Mouse (Mus musculus): ENCODE results near the gene Psd4. TPM values are rescaled to one million over a fixed set of nuclear protein-coding genes. Genes with fewer than 3 reads are reported as not detected.

The Psd4 gene
- total and polyA plus RNA-seq, 3 experiments, result 54.8 to 66.8 (median 55.0) TPM

GRCm38 (mm10) chr2:24429806-24430205, 62.4 kb downstream of the Psd4 start:
- in situ Hi-C loops (cut with MboI; ENCODE audit: low pct_ligation_motif_present, low pct_unique_long_range_greater_than_20kb, low sequenced_read_pairs), result no loop called here
- dilution Hi-C loops (cut with MboI; ENCODE audit: extremely low pct_ligation_motif_present, extremely low pct_unique_long_range_greater_than_20kb, low sequenced_read_pairs), result no loop called here
- no peaks in the 10 kb centered on the region for H3K79me2 ChIP-seq (replicated peaks; ENCODE audit: control insufficient read depth, extremely low read depth, insufficient read depth, poor library complexity, severe bottlenecking)

GRCm38 (mm10) chr2:24434670-24435069, 67.3 kb downstream of the Psd4 start:
- H3K9ac ChIP-seq (ENCODE audit: insufficient read depth, low read depth), result no peak overlapping the region
- no peaks in the 10 kb centered on the region for H3K36me3 ChIP-seq (replicated peaks in 1 of 2; ENCODE audit: control insufficient read depth in 1 of 2, insufficient read depth in 1 of 2, low read length in 1 of 2)
- H3K9me3 ChIP-seq (replicated peaks; ENCODE audit: low read length), result no peaks in the 10 kb centered on the region
- no peaks in the 10 kb centered on the region for H3K4me1 ChIP-seq (ENCODE audit: control insufficient read depth in 1 of 2, insufficient read depth in 2 of 2)
- H3K27me3 ChIP-seq (replicated peaks), result no peaks in the 10 kb centered on the region
- TF ChIP-seq EP300 (IDR thresholded peaks at IDR 0.05; ENCODE audit: low read length) (no peak), MEF2A (IDR thresholded peaks at IDR 0.05; ENCODE audit: borderline replicate concordance, low read depth, low read length) (no peak), HCFC1 (IDR thresholded peaks at IDR 0.05; ENCODE audit: low read depth, low read length) (no peak), NELFE (IDR thresholded peaks at IDR 0.05; ENCODE audit: low read depth, low read length) (no peak), PAX5 (IDR thresholded peaks at IDR 0.05; ENCODE audit: low read length) (no peak), SMC3 (IDR thresholded peaks at IDR 0.05; ENCODE audit: low read depth, low read length) (no peak), RCOR1 (conservative IDR thresholded peaks at IDR 0.05; ENCODE audit: low read depth, low read length) (no peak), RAD21 (IDR thresholded peaks at IDR 0.05; ENCODE audit: low read depth, low read length) (no peak), MAZ (IDR thresholded peaks at IDR 0.05; ENCODE audit: low read depth, low read length) (no peak), ZNF384 (IDR thresholded peaks at IDR 0.05; ENCODE audit: low read depth, low read length) (no peak), USF1 (IDR thresholded peaks at IDR 0.05; ENCODE audit: low read depth, low read length) (no peak), ZKSCAN1 (IDR thresholded peaks at IDR 0.05; ENCODE audit: borderline replicate concordance, low read depth, low read length) (no peak), USF2 (conservative IDR thresholded peaks at IDR 0.05; ENCODE audit: low read depth, low read length) (no peak)
- no peak overlapping the region for H3K4me2 ChIP-seq (ENCODE audit: insufficient read depth, low read depth, poor library complexity, severe bottlenecking)
- in situ Hi-C loops (cut with MboI; ENCODE audit: low pct_ligation_motif_present, low pct_unique_long_range_greater_than_20kb, low sequenced_read_pairs), result no loop called here
- H3K79me2 ChIP-seq (replicated peaks; ENCODE audit: control insufficient read depth, extremely low read depth, insufficient read depth, poor library complexity, severe bottlenecking), result no peaks in the 10 kb centered on the region
- no peak overlapping the region for H3K4me3 ChIP-seq (replicated peaks in 1 of 3; ENCODE audit: low read depth in 2 of 3, low read length in 2 of 3, poor library complexity in 1 of 3)
- dilution Hi-C loops (cut with MboI; ENCODE audit: extremely low pct_ligation_motif_present, extremely low pct_unique_long_range_greater_than_20kb, low sequenced_read_pairs), result no loop called here
- H3K27ac ChIP-seq (ENCODE audit: insufficient read depth, low read depth), result no peak overlapping the region
- DNase-seq (ENCODE audit: extremely low read depth), result no peak

More at GRCm38 (mm10) chr2:24429806-24430205, 62.4 kb downstream of the Psd4 start:
- Histone ChIP-seq H3K9me3 (replicated peaks; ENCODE audit: low read length) (no peaks in the 10 kb centered on the region), H3K27me3 (replicated peaks) (no peaks in the 10 kb centered on the region), H3K4me3 (replicated peaks in 1 of 3; ENCODE audit: low read depth in 2 of 3, low read length in 2 of 3, poor library complexity in 1 of 3) (no peak overlapping the region), H3K36me3 (replicated peaks in 1 of 2; ENCODE audit: control insufficient read depth in 1 of 2, insufficient read depth in 1 of 2, low read length in 1 of 2) (no peaks in the 10 kb centered on the region), H3K4me2 (ENCODE audit: insufficient read depth, low read depth, poor library complexity, severe bottlenecking) (no peak overlapping the region), H3K4me1 (ENCODE audit: control insufficient read depth in 1 of 2, insufficient read depth in 2 of 2) (no peaks in the 10 kb centered on the region), H3K9ac (ENCODE audit: insufficient read depth, low read depth) (no peak overlapping the region), H3K27ac (ENCODE audit: insufficient read depth, low read depth) (no peak overlapping the region)
- no peak for DNase-seq (ENCODE audit: extremely low read depth)
- TF ChIP-seq ZMIZ1 (IDR thresholded peaks at IDR 0.05; ENCODE audit: low read depth, low read length), result no peak
- TF ChIP-seq ZC3H11A (IDR thresholded peaks at IDR 0.05; ENCODE audit: low read depth, low read length), result no peak
- TF ChIP-seq UBTF (IDR thresholded peaks at IDR 0.05; ENCODE audit: low read depth, low read length), result no peak
- TF ChIP-seq JUND (conservative IDR thresholded peaks at IDR 0.05; ENCODE audit: low read depth, low read length), result no peak
- TF ChIP-seq SIN3A (IDR thresholded peaks at IDR 0.05; ENCODE audit: low read length), result no peak
- no peak for TF ChIP-seq MAZ (IDR thresholded peaks at IDR 0.05; ENCODE audit: low read depth, low read length)
- no peak for TF ChIP-seq ZNF384 (IDR thresholded peaks at IDR 0.05; ENCODE audit: low read depth, low read length)
- no peak for TF ChIP-seq MAX (IDR thresholded peaks at IDR 0.05; ENCODE audit: low read length)
- no peak for TF ChIP-seq HCFC1 (IDR thresholded peaks at IDR 0.05; ENCODE audit: low read depth, low read length)

Measured in CH12.LX (cell line).